13 mouse cellular contexts compared by ENCODE assay signal in the genomic region with DNA sequence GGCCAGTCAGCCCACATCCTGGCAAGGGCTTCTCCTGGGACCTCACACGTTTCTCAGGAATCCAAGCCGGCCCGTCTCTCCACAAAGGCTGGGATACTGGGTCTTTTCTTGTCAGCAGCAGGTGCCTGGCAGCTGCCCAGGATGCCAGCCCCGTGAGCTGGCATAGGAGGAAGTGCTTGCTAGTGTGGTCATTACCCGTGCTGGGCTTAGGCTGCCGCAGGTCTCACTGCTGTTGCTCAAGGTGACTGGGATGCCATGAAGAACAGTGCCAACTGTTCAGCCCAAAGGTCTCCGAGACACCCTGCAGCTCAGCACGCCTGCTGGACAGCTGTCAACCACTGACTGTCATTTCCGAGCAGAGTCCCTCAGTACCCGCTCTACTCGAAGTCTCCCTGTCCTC. TPM values are rescaled to one million over a fixed set of nuclear protein-coding genes. Genes with fewer than 3 reads are reported as not detected.
A peak's percentile ranks its signal among the peaks of the same experiment; 100 is the strongest.
DNase-seq lines count a peak whose midpoint lies in the region; ATAC-seq and TF ChIP-seq lines count a peak whose summit lies in the region.
"Had no signal": no experiment of that assay in that cellular context is flagged by ENCODE, and none has a peak within 500 bp of the region (broad histone marks: within the 10 kb centered on the region; RNA-seq: fewer than 3 reads in every experiment).

No protein-coding gene starts in this region.

- H3K9me3 ChIP-seq in forebrain, embryonic 13.5 days (replicated peaks): no peaks in the 10 kb centered on the region
- no peaks in the 10 kb centered on the region for H3K9me3 ChIP-seq in forebrain, embryonic 16.5 days (ENCODE audit: control insufficient read depth, low read length)
- no peaks in the 10 kb centered on the region for H3K9me3 ChIP-seq in hindbrain, embryonic 14.5 days (ENCODE audit: control insufficient read depth, low read length)
- H3K9me3 ChIP-seq in hindbrain, embryonic 12.5 days (replicated peaks): no peaks in the 10 kb centered on the region
- H3K9me3 ChIP-seq: hindbrain, embryonic 13.5 days; liver, embryonic 13.5 days; midbrain, embryonic 10.5 days had no signal

- H3K4me1 ChIP-seq in forebrain, embryonic 13.5 days: peaks cover 12% of the 10 kb centered on the region
- H3K4me1 ChIP-seq in forebrain, embryonic 16.5 days (replicated peaks; ENCODE audit: control insufficient read depth, insufficient read depth, low read length): peaks cover 9% of the 10 kb centered on the region
- peaks cover under 1% of the 10 kb centered on the region; the same call in 1 of the 2 replicates for H3K4me1 ChIP-seq in hindbrain, embryonic 14.5 days (replicated peaks; ENCODE audit: control insufficient read depth, insufficient read depth, low read length)
- H3K4me1 ChIP-seq in hindbrain, embryonic 12.5 days: peaks cover 15% of the 10 kb centered on the region
- no peaks in the 10 kb centered on the region for H3K4me1 ChIP-seq in spleen, adult 2 months (ENCODE audit: control insufficient read depth, insufficient read depth, insufficient read length)

- DNase-seq in hindbrain, embryonic 14.5 days (ENCODE audit: low spot score): peak; percentile 30
- DNase-seq in spleen, adult 2 months (ENCODE audit: low read depth in 1 of 2, low spot score in 2 of 2): no peak
- no peak for DNase-seq in spleen, postnatal 4 days (ENCODE audit: low spot score in 2 of 2)
- DNase-seq in adrenal gland, adult (ENCODE audit: inconsistent age in 2 of 2, low spot score in 1 of 2): no peak
- no peak for DNase-seq in c-Kit-positive CD71-positive TER-119-positive erythroid progenitor cells, embryonic 14.5 days (ENCODE audit: low spot score)
- DNase-seq: liver, embryonic 13.5 days; thymus, postnatal 4 days had no signal

- TF ChIP-seq POLR2A in spleen, adult 2 months (IDR thresholded peaks at IDR 0.05; ENCODE audit: low read depth, low read length): no peak

- H3K27ac ChIP-seq in forebrain, embryonic 13.5 days: no peak overlapping the region
- H3K27ac ChIP-seq in forebrain, embryonic 16.5 days (ENCODE audit: low read length): no peak overlapping the region
- no peak overlapping the region for H3K27ac ChIP-seq in hindbrain, embryonic 14.5 days
- no peak overlapping the region for H3K27ac ChIP-seq in hindbrain, embryonic 12.5 days
- H3K27ac ChIP-seq in spleen, adult 2 months (ENCODE audit: insufficient read depth, low read length): peak overlapping the region; percentile 19
- H3K27ac ChIP-seq: hindbrain, embryonic 13.5 days; liver, embryonic 13.5 days; midbrain, embryonic 10.5 days had no signal

- 0 out of 2 replicates have a peak, but pooled peaks have one; percentile 24 for ATAC-seq in forebrain, embryonic 13.5 days
- ATAC-seq in forebrain, embryonic 16.5 days: no peak
- no peak for ATAC-seq in hindbrain, embryonic 14.5 days (ENCODE audit: low FRiP score)
- ATAC-seq in hindbrain, embryonic 12.5 days (ENCODE audit: low FRiP score): no peak

- WGBS in forebrain, embryonic 13.5 days: 67% methylated on average over 11 of the region's 11 CpGs
- 51% methylated on average over 11 of the region's 11 CpGs for WGBS in forebrain, embryonic 16.5 days
- 75% methylated on average over 11 of the region's 11 CpGs for WGBS in hindbrain, embryonic 14.5 days
- WGBS in hindbrain, embryonic 12.5 days: 82% methylated on average over 11 of the region's 11 CpGs
- 54% methylated on average over 11 of the region's 11 CpGs for WGBS in spleen, adult 2 months

- no peak overlapping the region for H3K4me3 ChIP-seq in forebrain, embryonic 13.5 days
- H3K4me3 ChIP-seq in forebrain, embryonic 16.5 days (replicated peaks; ENCODE audit: low read length): no peak overlapping the region
- no peak overlapping the region for H3K4me3 ChIP-seq in hindbrain, embryonic 14.5 days (replicated peaks; ENCODE audit: low read length)
- H3K4me3 ChIP-seq in hindbrain, embryonic 12.5 days: no peak overlapping the region
- H3K4me3 ChIP-seq in spleen, adult 2 months (ENCODE audit: extremely low read depth, insufficient read depth, insufficient read length): no peak overlapping the region
- H3K4me3 ChIP-seq: erythroblast, embryonic 14.5 days; hindbrain, embryonic 13.5 days; liver, embryonic 13.5 days; midbrain, embryonic 10.5 days had no signal

- H3K4me2 ChIP-seq in forebrain, embryonic 13.5 days: no peak overlapping the region
- no peak overlapping the region for H3K4me2 ChIP-seq in forebrain, embryonic 16.5 days (ENCODE audit: low read length)
- no peak overlapping the region for H3K4me2 ChIP-seq in hindbrain, embryonic 14.5 days (replicated peaks)
- no peak overlapping the region for H3K4me2 ChIP-seq in hindbrain, embryonic 12.5 days (replicated peaks)
- H3K4me2 ChIP-seq: hindbrain, embryonic 13.5 days; liver, embryonic 13.5 days had no signal

- no peak overlapping the region for H3K9ac ChIP-seq in forebrain, embryonic 13.5 days
- no peak overlapping the region for H3K9ac ChIP-seq in forebrain, embryonic 16.5 days (replicated peaks; ENCODE audit: low read depth, low read length)
- no peak overlapping the region for H3K9ac ChIP-seq in hindbrain, embryonic 14.5 days
- H3K9ac ChIP-seq in hindbrain, embryonic 12.5 days: no peak overlapping the region
- H3K9ac ChIP-seq: liver, embryonic 13.5 days had no signal

- H3K36me3 ChIP-seq in forebrain, embryonic 13.5 days (ENCODE audit: poor library complexity, severe bottlenecking): no peaks in the 10 kb centered on the region
- no peaks in the 10 kb centered on the region for H3K36me3 ChIP-seq in forebrain, embryonic 16.5 days (ENCODE audit: control insufficient read depth, insufficient read depth)
- no peaks in the 10 kb centered on the region for H3K36me3 ChIP-seq in hindbrain, embryonic 14.5 days (replicated peaks; ENCODE audit: control insufficient read depth, insufficient read depth)
- H3K36me3 ChIP-seq in hindbrain, embryonic 12.5 days: no peaks in the 10 kb centered on the region
- H3K36me3 ChIP-seq in spleen, adult 2 months (ENCODE audit: control insufficient read depth, insufficient read depth, low read length): no peaks in the 10 kb centered on the region
- H3K36me3 ChIP-seq: hindbrain, embryonic 13.5 days; liver, embryonic 13.5 days; midbrain, embryonic 10.5 days had no signal

- no peak for TF ChIP-seq CTCF in spleen, adult 2 months (IDR thresholded peaks at IDR 0.05; ENCODE audit: extremely low read depth, insufficient read depth, insufficient read length, insufficient replicate concordance)

- H3K27me3 ChIP-seq in forebrain, embryonic 13.5 days: no peaks in the 10 kb centered on the region
- no peaks in the 10 kb centered on the region for H3K27me3 ChIP-seq in forebrain, embryonic 16.5 days (replicated peaks; ENCODE audit: control insufficient read depth, insufficient read depth, low read length)
- H3K27me3 ChIP-seq in hindbrain, embryonic 14.5 days (ENCODE audit: control insufficient read depth, insufficient read depth, low read length): no peaks in the 10 kb centered on the region
- no peaks in the 10 kb centered on the region; the same call in 1 of the 2 replicates for H3K27me3 ChIP-seq in hindbrain, embryonic 12.5 days
- H3K27me3 ChIP-seq in spleen, adult 2 months (ENCODE audit: control insufficient read depth, insufficient read depth, low read length): no peaks in the 10 kb centered on the region
- H3K27me3 ChIP-seq: hindbrain, embryonic 13.5 days; liver, embryonic 13.5 days had no signal

RNA-seq across cellular contexts. Expression of gene Exog, which starts 33.6 kb away (rescaled TPM):
- polyA plus RNA-seq in forebrain, embryonic 13.5 days (2015; fragmentation: Nextera tagmentation; extraction: Ambion mirVana): 46.3 and 52.6 TPM in 2 replicates
- polyA plus RNA-seq in forebrain, embryonic 16.5 days (2015; fragmentation: Nextera tagmentation; extraction: Ambion mirVana): 60.7 and 66.1 TPM in 2 replicates
- 52.7 and 56.7 TPM in 2 replicates for polyA plus RNA-seq in hindbrain, embryonic 14.5 days (2014; fragmentation: Nextera tagmentation; extraction: Ambion mirVana)
- 42.7 and 43.7 TPM in 2 replicates for polyA plus RNA-seq in hindbrain, embryonic 12.5 days (2016; fragmentation: Nextera tagmentation; extraction: Ambion mirVana)
- 1.9 and 2.2 TPM in 2 replicates for polyA plus RNA-seq in spleen, adult 2 months (2012; rRNA removed)

Comparison
In these comparisons a context has a peak if more than half of its experiments do, and no peak if none do; other contexts are left out.
1. RNA of gene Exog, which starts 33.6 kb away (polyA plus RNA-seq): 60.7 to 66.1 TPM in forebrain, embryonic 16.5 days, 52.7 to 56.7 TPM in hindbrain, embryonic 14.5 days, 46.3 to 52.6 TPM in forebrain, embryonic 13.5 days and 42.7 to 43.7 TPM in hindbrain, embryonic 12.5 days; 1.9 to 2.2 TPM in spleen, adult 2 months; every median in the first group is over 10 times any median in the second.